In genomic region chr8:80492987-80493441, GRCm38 (mm10) we compare ENCODE assay signal across 8 mouse cellular contexts. TPM values are rescaled to one million over a fixed set of nuclear protein-coding genes. Genes with fewer than 3 reads are reported as not detected.
A peak's percentile ranks its signal among the peaks of the same experiment; 100 is the strongest.
DNase-seq lines count a peak whose midpoint lies in the region; ATAC-seq and TF ChIP-seq lines count a peak whose summit lies in the region.

No protein-coding gene starts in this region.

- DNase-seq in heart, adult 18-20 months, result peak; percentile 19 to 61
- DNase-seq in heart, adult 11 months, result no peak
- DNase-seq in cerebellum, postnatal 14 days, result peak; percentile 68 to 71
- DNase-seq in frontal cortex, postnatal 36 days (ENCODE audit: low spot score in 2 of 2), result peak; percentile 30 to 40
- peak; percentile 26 for DNase-seq in kidney, adult 11 months

- H3K9me3 ChIP-seq in limb, embryonic 13.5 days, result no peaks in the 10 kb centered on the region
- H3K9me3 ChIP-seq in midbrain, embryonic 13.5 days, result no peaks in the 10 kb centered on the region

- TF ChIP-seq POLR2A in small intestine, adult 2 months (IDR thresholded peaks at IDR 0.05; ENCODE audit: low read depth, low read length), result no peak

- peak; percentile 59; the same call in 1 of the 2 replicates for TF ChIP-seq CTCF in small intestine, adult 2 months (IDR thresholded peaks at IDR 0.05; ENCODE audit: extremely low read depth, insufficient read length, insufficient replicate concordance, low read depth, low read length)

- peak; percentile 64; the same call in 1 of the 2 replicates for ATAC-seq in limb, embryonic 13.5 days (ENCODE audit: low FRiP score, low read depth)
- ATAC-seq in midbrain, embryonic 13.5 days, result peak; percentile 83

- WGBS in limb, embryonic 13.5 days, result under 1% methylated on average over 16 of the region's 16 CpGs
- 0% methylated on average over 16 of the region's 16 CpGs for WGBS in midbrain, embryonic 13.5 days
- WGBS in small intestine, adult 2 months, result 2% methylated on average over 16 of the region's 16 CpGs

- peak overlapping the region; percentile 75 for H3K4me2 ChIP-seq in limb, embryonic 13.5 days (replicated peaks)
- peak overlapping the region; percentile 62 for H3K4me2 ChIP-seq in midbrain, embryonic 13.5 days (replicated peaks)

- no peak overlapping the region for H3K27ac ChIP-seq in limb, embryonic 13.5 days
- H3K27ac ChIP-seq in midbrain, embryonic 13.5 days, result no peak overlapping the region
- no peak overlapping the region for H3K27ac ChIP-seq in small intestine, adult 2 months (ENCODE audit: insufficient read depth, low read depth, low read length)

- H3K27me3 ChIP-seq in limb, embryonic 13.5 days, result no peaks in the 10 kb centered on the region
- H3K27me3 ChIP-seq in midbrain, embryonic 13.5 days, result 0 out of 2 replicates have a peak, but pooled peaks cover 4% of the 10 kb centered on the region
- H3K27me3 ChIP-seq in small intestine, adult 2 months (ENCODE audit: control insufficient read depth, insufficient read depth, low read length), result no peaks in the 10 kb centered on the region

- H3K4me1 ChIP-seq in limb, embryonic 13.5 days, result no peaks in the 10 kb centered on the region
- H3K4me1 ChIP-seq in midbrain, embryonic 13.5 days (replicated peaks), result peaks cover 7% of the 10 kb centered on the region
- peaks cover 2% of the 10 kb centered on the region; the same call in 1 of the 2 replicates for H3K4me1 ChIP-seq in small intestine, adult 2 months (ENCODE audit: control insufficient read depth, insufficient read depth, insufficient read length, low read length)

- no peaks in the 10 kb centered on the region for H3K36me3 ChIP-seq in limb, embryonic 13.5 days
- no peaks in the 10 kb centered on the region for H3K36me3 ChIP-seq in midbrain, embryonic 13.5 days
- no peaks in the 10 kb centered on the region for H3K36me3 ChIP-seq in small intestine, adult 2 months (ENCODE audit: control insufficient read depth, insufficient read depth, low read length)

- H3K4me3 ChIP-seq in limb, embryonic 13.5 days, result peak overlapping the region; percentile 55
- H3K4me3 ChIP-seq in midbrain, embryonic 13.5 days (replicated peaks), result peak overlapping the region; percentile 53
- H3K4me3 ChIP-seq in small intestine, adult 2 months (ENCODE audit: low read depth, low read length), result peak overlapping the region; percentile 58

- peak overlapping the region; percentile 57 for H3K9ac ChIP-seq in limb, embryonic 13.5 days
- peak overlapping the region; percentile 61; the same call in 1 of the 2 replicates for H3K9ac ChIP-seq in midbrain, embryonic 13.5 days (replicated peaks)

RNA-seq across cellular contexts. Expression of gene Gypa, which starts 0.6 kb away (rescaled TPM):
- under 1 TPM; 0.15 to 0.44 TPM for total RNA-seq in heart, adult 18-20 months (2021)
- 3.3 and 6.6 TPM in 2 replicates for polyA plus RNA-seq in limb, embryonic 13.5 days (2015; fragmentation: Nextera tagmentation; extraction: Ambion mirVana)
- polyA plus RNA-seq in midbrain, embryonic 13.5 days (2015; fragmentation: Nextera tagmentation; extraction: Ambion mirVana), result 2.4 and 4.2 TPM in 2 replicates
- not detected in 2 replicates for polyA plus RNA-seq in small intestine, adult 2 months (2012; rRNA removed)
